Mouse (Mus musculus) layer of hippocampus, adult 8-10 months (tissue): Measurements from ENCODE around the gene Agbl4. TPM values are rescaled to one million over a fixed set of nuclear protein-coding genes. Genes with fewer than 3 reads are reported as not detected.

Source experiments
- DNase-seq, 2 experiments: peaks; one replicate each; pipeline ENCODE4 v3.0.0; 2022; ENCODE audit warnings: low spot score in 2 of 2
- total RNA-seq, 4 experiments: library from RNA; stranded (reverse); gene quantifications; 2 replicates each; pipeline ENCODE4 v1.2.4; 2022

Gene Agbl4
- total RNA-seq, 4 experiments from 2014 or later: 16.6 to 20.8 (median 18.6) TPM

DNA sequence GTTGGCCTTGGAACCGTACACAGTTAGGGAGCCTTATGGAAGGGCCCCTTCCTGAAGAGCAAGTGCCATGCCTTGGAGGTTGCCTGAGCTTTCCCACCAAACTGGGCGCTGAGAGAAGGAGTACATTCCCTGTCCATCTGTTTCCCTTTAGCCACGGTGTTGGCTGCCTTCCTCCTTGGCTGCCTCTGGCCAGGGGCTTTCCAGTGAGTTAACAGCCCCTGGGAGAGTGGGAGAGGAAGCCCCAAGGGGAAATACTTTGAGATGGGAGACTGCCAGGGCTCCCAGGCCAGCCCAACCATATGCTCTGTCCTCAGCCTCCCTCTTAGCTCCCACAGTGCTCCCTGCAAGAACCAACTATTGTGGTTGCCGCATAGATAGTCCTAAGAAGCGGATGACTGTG is 1087.7 kb downstream of the Agbl4 start:
- DNase-seq: no peak

DNA sequence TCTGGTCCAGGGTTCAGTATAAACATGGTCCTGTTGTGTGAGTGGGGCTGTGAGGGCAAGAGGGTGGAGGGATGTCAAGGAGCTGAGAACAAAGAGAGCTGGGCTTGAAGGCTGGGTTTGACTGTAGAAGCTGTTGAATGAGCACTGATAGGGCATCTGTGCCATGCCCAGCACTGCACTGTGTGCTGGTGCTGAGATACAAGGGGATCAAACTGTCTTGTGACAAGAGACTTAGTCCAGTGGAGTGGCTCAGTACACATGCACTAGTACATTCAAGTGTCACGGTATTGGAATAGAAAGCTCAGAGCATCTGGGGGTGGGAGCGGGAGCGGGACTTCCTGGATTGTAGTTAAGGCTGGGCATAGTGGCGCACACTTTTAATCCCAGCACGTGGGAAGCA is 1088.7 kb downstream of the Agbl4 start:
- no peak for DNase-seq

DNA sequence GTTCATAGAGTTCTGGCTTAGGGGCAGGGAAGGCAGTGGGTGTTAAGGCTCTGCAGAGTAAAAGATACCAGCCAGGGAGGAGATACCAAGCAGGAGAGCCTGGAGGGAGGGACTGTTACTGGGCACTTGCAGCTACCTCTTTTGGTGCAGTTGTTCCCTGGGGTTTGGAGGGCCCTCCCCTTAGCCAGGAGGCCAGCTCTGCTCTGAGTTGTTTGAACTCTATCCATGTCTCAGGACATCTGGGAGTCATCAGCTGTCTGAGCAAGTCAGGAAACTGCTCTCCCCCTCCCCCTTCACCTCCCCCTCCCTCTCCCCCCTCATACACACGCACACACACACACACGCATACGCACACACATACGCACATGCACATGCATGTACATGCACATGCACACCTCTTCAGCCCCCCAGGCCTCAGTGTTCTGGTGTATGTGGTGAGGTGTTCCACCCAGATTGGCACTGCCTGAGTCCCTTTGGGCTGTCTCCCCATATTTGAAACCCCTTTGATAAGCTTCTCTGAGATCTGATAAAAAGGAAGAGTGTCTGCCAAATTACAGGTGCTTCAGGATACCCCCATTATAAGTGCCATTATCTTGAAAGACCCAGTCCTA is 1089.9 kb downstream of the Agbl4 start:
- no peak for DNase-seq

DNA sequence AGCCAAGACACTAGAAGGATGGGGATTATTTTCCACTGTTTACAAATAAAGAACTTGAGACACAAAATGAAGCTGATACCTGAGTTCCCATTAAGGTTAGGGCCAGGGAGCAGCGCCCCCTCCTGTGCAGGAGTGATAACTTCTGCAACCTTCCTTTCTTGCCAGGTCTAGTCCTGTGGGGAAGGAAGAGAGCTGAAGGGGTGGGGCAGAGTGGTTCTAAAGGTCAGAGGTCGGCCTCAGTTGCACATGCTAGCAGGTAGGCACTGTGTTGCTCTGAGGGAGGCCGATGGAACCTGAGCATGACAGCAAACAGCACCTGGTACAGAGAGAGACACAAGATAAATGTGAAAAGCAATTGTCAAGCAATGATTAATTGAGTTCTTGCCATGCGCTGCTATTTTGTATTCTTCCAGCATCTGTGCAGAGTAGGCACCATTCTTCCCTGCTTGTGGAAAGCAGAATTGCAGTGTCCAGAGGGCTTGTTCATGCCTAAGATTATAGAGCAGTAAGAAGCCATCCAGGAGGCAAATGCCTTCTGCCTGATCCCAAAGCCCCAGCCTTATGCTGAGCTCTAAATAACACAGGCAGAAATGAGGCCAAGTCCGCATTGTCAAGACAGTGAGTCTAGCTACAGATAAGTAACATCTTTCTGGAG is 1096.4 kb downstream of the Agbl4 start:
- no peak for DNase-seq

DNA sequence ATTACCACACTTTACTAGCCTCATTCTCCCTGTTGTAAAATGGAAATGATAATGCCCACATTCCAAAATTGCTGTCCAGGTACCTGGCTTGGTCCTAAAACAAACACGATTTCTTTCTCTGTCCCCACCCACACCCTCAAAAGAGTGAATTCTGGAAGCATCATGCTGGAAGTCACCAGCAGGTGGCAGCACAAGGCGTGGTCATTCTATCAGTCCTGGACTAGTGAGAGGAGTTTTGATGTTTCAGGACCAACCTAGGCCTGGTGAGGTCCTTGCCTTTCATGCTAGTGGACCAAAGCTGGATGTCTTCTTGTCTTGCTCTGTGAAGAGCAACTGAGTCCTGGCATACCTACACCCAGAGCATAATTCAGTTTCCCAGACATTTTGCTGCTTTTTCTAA is 1098.5 kb downstream of the Agbl4 start:
- DNase-seq: peak; percentile 47 to 82

DNA sequence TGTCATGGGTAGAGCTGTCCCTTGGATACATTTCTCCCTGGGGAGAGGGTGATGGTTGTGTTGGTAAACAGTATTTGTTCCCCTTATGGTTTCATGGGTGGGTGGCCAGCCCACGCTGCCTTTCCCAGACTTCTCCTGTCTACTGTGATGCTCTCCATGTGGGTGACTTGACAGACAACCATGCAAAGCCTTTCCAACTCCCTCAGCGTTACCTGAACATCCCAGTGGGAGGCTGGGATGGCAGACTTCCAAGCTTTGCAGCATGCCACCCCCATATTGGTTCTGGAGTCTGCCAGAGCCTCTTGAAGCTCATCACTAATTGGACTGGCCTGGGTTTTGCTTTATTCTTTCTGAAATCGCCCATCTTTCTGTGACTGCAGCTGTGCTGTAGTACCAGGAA is 1101.3 kb downstream of the Agbl4 start:
- DNase-seq: peak; percentile 75

DNA sequence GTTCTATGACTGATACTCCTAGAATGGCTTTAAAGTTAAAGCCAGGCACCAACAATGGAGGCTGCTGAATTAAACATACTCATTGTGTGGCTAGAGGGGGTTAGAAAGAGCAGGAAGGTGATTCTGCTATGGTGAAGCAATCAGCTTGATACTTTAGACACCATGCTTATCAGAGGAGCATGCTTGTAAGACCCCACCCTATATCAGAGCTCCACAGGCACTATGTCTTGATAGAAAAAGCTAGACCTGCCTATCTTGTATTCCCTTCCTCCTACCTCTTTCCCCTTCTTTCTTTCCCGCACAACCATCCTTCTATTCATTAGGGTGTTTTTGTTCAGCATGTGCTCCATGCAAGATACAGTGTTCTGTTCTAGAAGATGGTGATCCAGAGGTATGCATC is 1104.0 kb downstream of the Agbl4 start:
- DNase-seq: no peak

DNA sequence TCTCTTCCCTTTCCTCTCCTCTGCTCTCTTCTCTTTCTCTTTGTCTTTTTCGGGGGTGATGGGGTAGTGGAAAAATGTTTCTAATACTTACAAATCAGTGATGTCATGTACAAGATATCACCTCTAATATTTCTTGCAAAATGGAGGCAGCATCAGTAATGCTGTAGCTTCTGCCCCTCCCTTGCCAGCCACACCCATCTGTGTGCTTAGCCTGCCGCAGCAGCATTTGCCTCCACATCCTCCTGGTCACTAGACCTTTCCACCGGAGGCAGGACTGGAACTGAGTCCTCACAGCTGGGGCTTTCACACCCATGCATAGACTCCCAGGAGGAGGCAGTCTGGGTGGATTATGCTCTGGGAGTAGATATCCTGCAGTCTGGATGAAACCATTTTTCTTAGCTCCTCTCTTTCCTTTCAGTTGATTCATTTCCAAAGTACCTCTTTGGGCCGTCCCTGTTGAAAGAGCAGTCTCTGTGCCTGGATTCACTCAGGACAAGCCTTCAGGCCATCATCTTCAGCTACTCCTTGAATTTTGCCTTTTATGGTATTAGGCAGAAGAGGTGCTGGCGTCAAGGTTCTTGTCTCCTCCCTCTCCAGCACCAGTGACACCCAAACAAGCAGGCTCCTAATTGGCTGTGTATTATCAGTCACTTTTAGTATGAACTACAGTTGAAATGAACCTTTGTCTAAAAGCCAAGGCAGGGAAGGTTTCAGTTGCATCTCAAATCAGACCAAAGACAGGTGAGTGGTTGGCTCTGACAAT is 1105.7 kb downstream of the Agbl4 start:
- DNase-seq: no peak

DNA sequence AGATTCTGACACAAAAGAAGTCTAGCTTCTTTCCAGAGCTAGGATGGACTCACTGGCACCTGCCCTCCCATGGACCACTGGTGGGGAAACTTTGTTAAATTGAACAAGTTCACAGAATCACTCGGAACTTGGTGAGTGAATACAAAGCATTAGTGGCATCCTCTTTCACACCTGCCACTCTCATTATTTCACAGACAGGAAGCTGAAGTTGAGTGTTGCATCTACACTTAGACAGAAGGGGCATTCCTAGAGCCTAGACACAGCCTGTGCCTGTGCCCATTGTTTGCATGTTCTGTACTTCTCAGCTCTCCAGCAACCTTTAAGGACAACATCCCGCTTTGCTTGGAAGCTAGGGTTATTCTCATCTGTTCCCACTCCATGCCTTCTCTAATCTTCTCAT is 1107.5 kb downstream of the Agbl4 start:
- no peak for DNase-seq

DNA sequence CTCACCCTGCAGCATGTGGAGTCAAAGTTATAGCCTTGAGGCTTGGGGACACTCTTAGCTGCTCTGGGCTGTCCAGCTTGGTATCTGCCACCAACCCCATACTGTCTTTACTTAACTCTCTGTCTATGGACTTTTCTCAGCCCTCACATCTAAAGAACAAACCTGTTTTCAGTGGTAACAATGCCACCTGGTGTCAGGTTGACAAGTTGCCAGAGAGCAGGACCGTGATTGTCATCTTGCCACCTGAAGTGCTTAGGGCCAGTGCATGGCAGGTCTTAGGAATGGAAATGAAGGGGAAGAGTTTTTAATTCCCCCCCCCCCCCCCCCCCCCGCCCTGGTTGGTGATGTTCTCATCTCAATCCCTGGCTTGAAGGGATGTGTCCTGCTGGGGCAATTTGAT is 1112.7 kb downstream of the Agbl4 start:
- no peak for DNase-seq

DNA sequence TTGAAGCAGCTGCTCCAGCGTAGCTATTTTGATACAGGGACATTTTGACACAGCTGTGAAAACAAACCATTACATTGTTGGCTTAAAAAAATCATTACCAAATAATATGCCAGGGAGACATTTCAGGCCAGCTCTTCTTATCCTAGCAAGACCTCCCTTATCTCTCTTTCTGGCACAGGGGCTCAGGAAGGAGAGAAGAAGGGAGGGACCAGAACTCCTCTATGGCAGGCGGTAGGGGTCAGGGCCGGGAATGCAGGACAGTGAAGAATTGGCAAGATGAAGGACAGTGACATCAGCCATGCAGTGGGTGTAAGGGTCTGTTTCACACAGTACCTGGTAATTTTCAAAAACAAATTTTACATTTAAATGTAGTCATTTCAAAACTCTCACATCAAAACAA is 1116.5 kb downstream of the Agbl4 start:
- DNase-seq: no peak

DNA sequence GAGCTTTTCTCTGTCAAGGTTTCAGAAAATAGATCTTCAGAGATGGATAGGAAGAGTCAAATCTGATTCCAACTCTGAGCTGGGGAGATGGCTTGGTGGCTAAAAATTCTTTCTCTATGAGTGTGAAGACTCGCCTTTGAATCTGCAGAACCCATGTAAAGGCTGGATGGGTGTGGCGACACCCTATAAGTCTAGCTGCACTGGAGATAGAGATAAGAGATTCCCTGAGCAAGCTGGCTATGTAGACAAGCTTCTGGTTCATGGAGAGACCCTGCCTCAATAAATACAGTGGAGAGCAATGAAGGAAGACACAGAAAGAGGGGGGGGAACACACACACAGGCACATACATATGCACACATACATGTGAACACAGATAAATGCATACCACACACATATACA is 1118.7 kb downstream of the Agbl4 start:
- no peak for DNase-seq

DNA sequence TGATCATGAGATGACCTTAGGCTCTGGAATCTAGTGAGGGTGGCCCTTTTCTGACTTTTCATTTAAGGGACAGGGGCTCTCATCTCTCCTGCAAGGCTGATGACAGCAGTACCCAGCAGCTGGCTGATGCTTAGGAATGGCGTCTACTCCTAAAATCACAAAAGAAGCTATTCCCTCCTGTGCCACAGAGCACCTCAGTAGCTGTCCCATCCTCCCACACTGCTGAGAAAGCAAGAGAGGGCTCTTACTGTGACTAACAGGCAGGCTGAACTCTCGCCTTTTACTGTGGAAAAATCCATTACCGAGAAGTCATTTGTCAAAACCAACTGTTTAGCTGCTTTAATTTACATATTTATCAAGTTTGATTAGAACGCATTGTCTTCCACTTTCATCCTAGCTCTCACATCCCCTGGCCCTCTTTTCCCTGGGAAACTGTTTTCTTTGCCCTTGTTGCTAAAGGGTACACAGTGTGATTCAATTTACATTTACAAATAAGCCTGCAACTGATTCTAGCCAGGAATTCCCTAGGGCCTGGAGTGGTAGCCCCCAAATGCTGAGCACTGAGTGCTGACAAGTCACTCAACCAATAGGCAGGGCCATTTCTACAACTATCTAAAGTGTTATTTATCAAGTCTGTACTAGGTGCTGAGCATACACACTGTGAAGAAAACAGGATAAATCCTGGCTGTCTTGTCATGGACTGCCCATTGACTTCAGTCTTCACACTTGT is 1119.8 kb downstream of the Agbl4 start:
- DNase-seq: no peak

DNA sequence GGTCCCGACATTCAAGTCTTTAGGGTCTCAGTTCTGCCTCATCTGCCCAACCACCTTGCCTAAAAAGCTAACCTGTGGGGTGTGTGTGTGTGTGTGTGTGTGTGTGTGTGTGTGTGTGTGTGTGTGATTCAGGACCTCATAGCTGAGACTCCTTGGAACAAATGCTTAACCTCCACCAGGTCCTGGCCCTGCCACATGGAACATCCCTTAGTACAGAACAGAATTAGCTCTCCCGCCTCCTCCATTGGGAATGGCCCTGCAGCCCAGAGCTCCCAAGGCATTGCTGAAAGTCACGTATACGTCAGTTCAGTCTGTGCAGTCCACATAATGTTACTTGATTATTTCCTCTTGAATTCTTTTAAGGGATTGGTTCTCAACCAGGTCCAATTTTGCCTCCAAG is 1120.7 kb downstream of the Agbl4 start:
- DNase-seq: no peak

DNA sequence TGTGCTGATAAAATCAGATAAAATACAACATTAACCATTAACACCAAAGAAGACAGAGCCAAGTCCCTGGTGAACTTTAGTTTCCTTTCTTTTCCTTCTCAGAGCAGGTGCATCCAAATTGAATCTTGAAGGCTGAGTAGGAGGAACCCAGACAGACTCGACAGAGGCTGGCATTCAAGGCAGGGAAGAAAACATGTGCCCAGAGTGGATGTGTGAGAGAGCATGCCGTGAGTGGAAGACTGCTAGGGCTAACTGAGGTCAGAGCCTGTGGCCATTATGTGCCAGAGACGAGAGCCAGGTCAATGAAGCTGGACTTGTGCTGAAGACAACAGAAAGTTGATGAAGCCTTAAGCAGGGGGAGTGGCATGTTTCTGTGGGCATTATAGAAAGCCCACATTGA is 1121.8 kb downstream of the Agbl4 start:
- DNase-seq: no peak

DNA sequence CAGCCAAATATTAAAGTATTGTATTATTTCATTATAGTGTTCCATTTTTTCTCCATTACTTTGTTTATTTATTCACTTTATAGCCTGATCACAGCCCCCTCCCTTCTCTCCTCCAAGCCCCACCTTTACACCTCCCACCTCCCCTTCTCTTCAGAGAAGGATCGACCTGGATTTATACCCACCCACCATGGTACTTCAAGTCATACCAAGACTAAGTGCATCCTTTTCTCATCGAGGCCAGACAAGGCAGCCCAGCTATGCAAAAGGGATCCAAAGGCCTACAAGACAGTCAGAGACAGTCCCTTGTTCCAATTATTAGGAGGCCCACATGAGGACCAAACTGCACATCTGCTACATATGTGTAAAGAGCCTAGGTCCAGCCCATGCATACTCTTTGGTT is 1122.5 kb downstream of the Agbl4 start:
- DNase-seq: no peak

DNA sequence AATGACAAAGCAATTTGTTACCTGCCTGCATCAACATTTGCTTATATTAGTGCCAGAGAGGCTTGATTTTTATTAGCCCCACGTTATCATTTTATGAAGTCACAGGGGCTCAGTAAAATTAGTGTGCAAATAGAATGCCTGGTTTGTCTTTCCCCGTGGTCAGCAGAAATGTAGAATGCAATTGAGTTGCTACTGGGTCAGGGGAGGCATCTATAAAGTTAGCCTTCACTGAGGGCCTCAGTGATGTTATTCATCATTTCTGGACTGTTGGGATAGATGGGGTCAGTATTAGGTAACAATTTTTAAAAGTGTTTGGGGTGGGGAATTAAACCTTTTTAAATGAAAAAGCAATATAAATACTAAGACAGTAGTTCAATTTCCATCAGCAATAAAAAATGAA is 1125.5 kb downstream of the Agbl4 start:
- no peak for DNase-seq

DNA sequence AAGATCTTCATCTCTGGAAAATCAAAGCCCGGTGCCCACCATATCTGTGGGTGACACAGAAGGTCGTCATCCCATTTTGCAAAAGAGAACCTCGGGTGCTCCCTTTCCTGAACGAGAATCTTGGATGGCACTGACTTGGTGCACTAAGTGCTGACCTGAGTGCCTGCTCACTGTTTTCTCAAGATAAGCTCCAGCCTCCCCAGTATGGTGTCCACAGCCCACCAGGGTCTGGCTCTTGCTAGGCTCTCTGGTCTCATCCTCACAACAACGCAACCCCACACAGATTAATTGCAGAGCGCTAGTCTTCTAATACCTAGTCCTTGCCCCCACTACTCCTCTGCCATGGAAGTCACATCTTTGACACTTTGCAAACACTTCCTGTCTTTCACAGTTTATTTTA is 1131.5 kb downstream of the Agbl4 start:
- DNase-seq: no peak

DNA sequence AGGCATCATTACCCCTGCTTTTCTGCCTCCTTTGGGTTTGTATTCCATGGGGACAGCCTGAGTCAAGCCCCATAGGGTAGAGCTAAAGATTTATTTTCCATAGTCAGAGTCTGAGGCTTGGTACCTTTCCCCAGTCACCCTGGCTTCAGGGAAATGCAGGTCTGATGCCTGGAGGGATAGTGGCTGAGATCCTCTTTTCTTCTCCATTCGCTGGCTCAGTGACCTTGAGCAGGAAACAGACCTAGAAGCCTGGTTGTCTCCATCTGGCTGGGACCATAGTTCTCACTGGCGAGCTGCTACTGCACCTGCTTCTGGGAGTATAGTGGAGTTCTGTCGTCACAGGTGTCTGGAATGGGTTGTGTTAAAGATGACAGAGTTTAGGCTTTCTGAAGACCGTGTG is 1132.5 kb downstream of the Agbl4 start:
- no peak for DNase-seq

DNA sequence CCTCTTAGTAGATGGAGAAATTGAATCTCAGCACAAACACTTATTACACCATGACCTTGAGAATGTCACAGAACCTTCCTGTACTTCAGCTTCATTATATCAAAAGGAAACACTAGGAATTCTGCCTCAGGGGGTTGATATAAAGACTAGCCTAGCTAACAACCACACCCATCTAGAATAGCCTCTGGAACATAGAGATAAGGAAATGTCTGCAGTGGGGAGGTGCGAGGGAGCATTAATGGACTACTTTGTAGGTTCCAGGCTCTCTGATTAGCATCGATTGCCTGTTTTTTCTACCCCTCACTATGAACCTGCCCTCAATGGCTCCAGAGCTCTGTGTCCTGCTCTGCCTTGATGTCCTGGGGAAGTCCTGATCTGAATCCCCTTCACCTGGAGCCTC is 1133.1 kb downstream of the Agbl4 start:
- no peak for DNase-seq

DNA sequence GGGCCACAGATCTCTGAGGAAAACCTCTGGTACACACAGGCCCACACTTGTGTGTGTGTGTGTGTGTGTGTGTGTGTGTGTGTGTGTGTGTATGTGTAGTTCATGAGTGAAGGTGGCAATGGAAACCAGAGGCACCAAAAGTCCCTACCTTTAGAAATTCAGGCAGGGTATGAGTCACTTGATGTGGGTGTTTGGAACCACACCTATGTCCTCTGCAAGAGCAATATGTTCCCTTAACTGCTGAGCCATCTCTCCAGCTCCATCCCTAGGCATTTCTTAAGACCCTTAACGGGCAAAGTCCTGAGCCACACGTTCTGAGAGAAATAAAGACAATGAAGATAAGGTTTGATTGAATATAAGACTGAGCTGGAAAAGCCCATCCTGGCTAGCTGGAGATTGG is 1147.2 kb downstream of the Agbl4 start:
- no peak for DNase-seq

DNA sequence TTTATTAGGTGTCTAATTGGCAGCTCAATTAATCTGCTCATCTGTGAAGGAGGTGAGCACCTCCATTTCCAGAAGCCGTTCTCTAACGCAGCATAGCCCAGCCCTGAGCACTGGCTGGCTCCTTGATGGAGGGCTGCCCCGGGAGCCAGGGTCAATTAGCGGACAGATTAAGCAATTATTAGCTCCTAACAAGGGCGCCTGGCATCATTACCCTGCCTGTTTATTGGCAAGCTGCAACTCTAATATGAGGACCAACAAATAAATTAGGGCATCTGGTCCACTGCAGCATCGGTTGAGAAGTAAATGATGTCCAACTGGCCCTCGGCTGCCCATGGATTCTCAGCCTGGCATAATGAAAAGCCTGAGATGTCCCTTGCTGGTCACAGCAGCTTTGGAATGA is 1148.5 kb downstream of the Agbl4 start:
- no peak for DNase-seq
